Comparison of ENCODE assay signal across 8 mouse cellular contexts in genomic region chr14:46384946-46385691, GRCm38 (mm10). TPM values are rescaled to one million over a fixed set of nuclear protein-coding genes. Genes with fewer than 3 reads are reported as not detected.
DNase-seq lines count a peak whose midpoint lies in the region; ATAC-seq and TF ChIP-seq lines count a peak whose summit lies in the region.

No protein-coding gene starts in this region.

- no peaks in the 10 kb centered on the region for H3K9me3 ChIP-seq in forebrain, embryonic 11.5 days (ENCODE audit: control insufficient read depth, low read length)
- H3K9me3 ChIP-seq in limb, embryonic 12.5 days: no peaks in the 10 kb centered on the region
- H3K9me3 ChIP-seq in stomach, embryonic 14.5 days (ENCODE audit: control insufficient read depth, low read depth, low read length): no peaks in the 10 kb centered on the region

- no peak for ATAC-seq in forebrain, embryonic 11.5 days (replicated peaks; ENCODE audit: low FRiP score)
- peak; percentile 49; the same call in 1 of the 2 replicates for ATAC-seq in limb, embryonic 12.5 days (ENCODE audit: insufficient number of reproducible peaks, insufficient read depth, low FRiP score, low TSS enrichment, low read depth)
- no peak for ATAC-seq in stomach, embryonic 14.5 days (ENCODE audit: insufficient number of reproducible peaks, insufficient read depth, low FRiP score, low read depth)

- no peak overlapping the region for H3K9ac ChIP-seq in forebrain, embryonic 11.5 days (ENCODE audit: low read length)
- peak overlapping the region; percentile 52 for H3K9ac ChIP-seq in limb, embryonic 12.5 days (replicated peaks)
- H3K9ac ChIP-seq in stomach, embryonic 14.5 days (replicated peaks; ENCODE audit: low read depth, low read length): peak overlapping the region; percentile 31

- H3K4me2 ChIP-seq in forebrain, embryonic 11.5 days (ENCODE audit: low read depth, low read length, severe bottlenecking): peak overlapping the region; percentile 53
- H3K4me2 ChIP-seq in limb, embryonic 12.5 days: peak overlapping the region; percentile 82
- peak overlapping the region; percentile 74 for H3K4me2 ChIP-seq in stomach, embryonic 14.5 days (replicated peaks; ENCODE audit: low read depth, low read length)

- no peaks in the 10 kb centered on the region for H3K36me3 ChIP-seq in forebrain, embryonic 11.5 days (ENCODE audit: control insufficient read depth, insufficient read depth, low read length)
- H3K36me3 ChIP-seq in limb, embryonic 12.5 days: peaks cover 14% of the 10 kb centered on the region
- H3K36me3 ChIP-seq in stomach, embryonic 14.5 days (ENCODE audit: control insufficient read depth, insufficient read depth, low read length): peaks cover 12% of the 10 kb centered on the region

- H3K27me3 ChIP-seq in forebrain, embryonic 11.5 days (ENCODE audit: control insufficient read depth, insufficient read depth, low read length): peaks cover 73% of the 10 kb centered on the region
- H3K27me3 ChIP-seq in limb, embryonic 12.5 days: peaks cover 33% of the 10 kb centered on the region
- no peaks in the 10 kb centered on the region for H3K27me3 ChIP-seq in stomach, embryonic 14.5 days (ENCODE audit: control insufficient read depth, insufficient read depth, low read length)

- DNase-seq in lung, adult 2 months: peak; percentile 33
- DNase-seq in lung, postnatal 36 days: no peak
- DNase-seq in forebrain, embryonic 11.5 days (ENCODE audit: low spot score): no peak
- DNase-seq in frontal cortex, postnatal 10 days (ENCODE audit: low spot score in 2 of 2): no peak
- no peak for DNase-seq in adipocyte (ENCODE audit: low spot score)
- no peak for DNase-seq in right cerebral cortex, postnatal 4 days

- TF ChIP-seq POLR2A in lung, adult 2 months (IDR thresholded peaks at IDR 0.05; ENCODE audit: borderline replicate concordance, extremely low read depth, low read depth, low read length): no peak

- TF ChIP-seq CTCF in lung, adult 2 months (IDR thresholded peaks at IDR 0.05; ENCODE audit: insufficient read depth, low read length): no peak

- H3K4me1 ChIP-seq in lung, adult 2 months (ENCODE audit: control insufficient read depth, insufficient read depth, low read length): peaks cover 7% of the 10 kb centered on the region; the same call in 1 of the 2 replicates
- H3K4me1 ChIP-seq in forebrain, embryonic 11.5 days (replicated peaks; ENCODE audit: control insufficient read depth, insufficient read depth, low read length): peaks cover 11% of the 10 kb centered on the region
- peaks cover 65% of the 10 kb centered on the region for H3K4me1 ChIP-seq in limb, embryonic 12.5 days (replicated peaks)
- 0 out of 2 replicates have a peak, but pooled peaks cover 7% of the 10 kb centered on the region for H3K4me1 ChIP-seq in stomach, embryonic 14.5 days (ENCODE audit: control insufficient read depth, insufficient read depth, low read length)

- H3K27ac ChIP-seq in forebrain, embryonic 11.5 days (ENCODE audit: low read depth, low read length): no peak overlapping the region
- H3K27ac ChIP-seq in limb, embryonic 12.5 days: peak overlapping the region; percentile 90
- peak overlapping the region; percentile 6; the same call in 1 of the 2 replicates for H3K27ac ChIP-seq in stomach, embryonic 14.5 days (ENCODE audit: low read length)

- H3K4me3 ChIP-seq in lung, adult 2 months (replicated peaks; ENCODE audit: extremely low read depth, low read depth, low read length): peak overlapping the region; percentile 79
- peak overlapping the region; percentile 46 for H3K4me3 ChIP-seq in forebrain, embryonic 11.5 days (ENCODE audit: low read depth, low read length)
- H3K4me3 ChIP-seq in limb, embryonic 12.5 days (replicated peaks): peak overlapping the region; percentile 57
- peak overlapping the region; percentile 53 for H3K4me3 ChIP-seq in stomach, embryonic 14.5 days (ENCODE audit: low read depth, low read length)

- whole genome bisulfite sequencing in lung, adult 2 months: 34% methylated on average over 14 of the region's 14 CpGs
- 7% methylated on average over 14 of the region's 14 CpGs for WGBS in forebrain, embryonic 11.5 days
- 2% methylated on average over 14 of the region's 14 CpGs for WGBS in limb, embryonic 12.5 days
- WGBS in stomach, embryonic 14.5 days: 9% methylated on average over 14 of the region's 14 CpGs

RNA-seq across cellular contexts. Expression of gene Bmp4, which starts 5.3 kb away (rescaled TPM):
- polyA plus RNA-seq in lung, adult 2 months (2012; rRNA removed): 153 and 271 TPM in 2 replicates
- polyA plus RNA-seq in forebrain, embryonic 11.5 days (2014; fragmentation: Nextera tagmentation; extraction: Ambion mirVana): 15.1 and 19.4 TPM in 2 replicates
- polyA plus RNA-seq in limb, embryonic 12.5 days (2016; fragmentation: Nextera tagmentation; extraction: Ambion mirVana): 35.4 and 46.7 TPM in 2 replicates
- polyA plus RNA-seq in stomach, embryonic 14.5 days (2014; fragmentation: Nextera tagmentation; extraction: Ambion mirVana): 58.0 and 73.9 TPM in 2 replicates

RNA-seq across cellular contexts. Expression of gene Gm15217, which starts 5.9 kb away (rescaled TPM):
- polyA plus RNA-seq in lung, adult 2 months (2012; rRNA removed): 0.24 and 0.71 TPM in 2 replicates
- polyA plus RNA-seq in forebrain, embryonic 11.5 days (2014; fragmentation: Nextera tagmentation; extraction: Ambion mirVana): not detected in 2 replicates
- polyA plus RNA-seq in limb, embryonic 12.5 days (2016; fragmentation: Nextera tagmentation; extraction: Ambion mirVana): not detected in 2 replicates
- 0.36 and 1.1 TPM in 2 replicates for polyA plus RNA-seq in stomach, embryonic 14.5 days (2014; fragmentation: Nextera tagmentation; extraction: Ambion mirVana)
